Mouse (Mus musculus) embryonic facial prominence, embryonic 14.5 days (tissue): Measurements from ENCODE around the gene Rcan3. TPM values are rescaled to one million over a fixed set of nuclear protein-coding genes. Genes with fewer than 3 reads are reported as not detected.
A peak's percentile ranks its signal among the peaks of the same experiment; 100 is the strongest.

Experiments used
- ATAC-seq: fragments of 200-750 bp; cut with Nextera tagmentation; 2 replicates; pipeline ENCODE4 v1.8.0; 2017; ENCODE audit warnings: low read depth, moderate number of reproducible peaks, moderate TSS enrichment
- DNase-seq: peaks from one replicate; pipeline ENCODE4 v3.0.0-alpha.2; 2015; ENCODE audit warnings: low spot score
- H3K27ac ChIP-seq: fragments of 300-500 bp; sonication (generic); replicated peaks from 2 replicates; pipeline ENCODE4 v1.5.1; 2014; ENCODE audit warnings: low read depth, mild to moderate bottlenecking, low read length, moderate library complexity
- H3K27me3 ChIP-seq: fragments of 300-500 bp; sonication (generic); replicated peaks from 2 replicates; pipeline ENCODE4 v1.6.1; 2014; ENCODE audit warnings: low read length; ENCODE audit not compliant: control insufficient read depth, insufficient read depth
- H3K36me3 ChIP-seq: fragments of 300-500 bp; sonication (generic); 2 replicates; pipeline ENCODE4 v1.6.1; 2014; ENCODE audit warnings: low read length, mixed read lengths; ENCODE audit not compliant: control insufficient read depth, insufficient read depth
- H3K4me1 ChIP-seq: fragments of 300-500 bp; sonication (generic); 2 replicates; pipeline ENCODE4 v1.6.1; 2014; ENCODE audit warnings: antibody characterized with exemption, low read length; ENCODE audit not compliant: control insufficient read depth, insufficient read depth
- H3K4me2 ChIP-seq: fragments of 300-500 bp; sonication (generic); 2 replicates; pipeline ENCODE4 v1.6.1; 2014; ENCODE audit warnings: low read depth, mild to moderate bottlenecking, low read length, moderate library complexity, mixed read lengths
- H3K4me3 ChIP-seq: fragments of 300-500 bp; sonication (generic); 2 replicates; pipeline ENCODE4 v1.5.1; 2014; ENCODE audit warnings: low read depth, mild to moderate bottlenecking, low read length
- H3K9ac ChIP-seq: fragments of 300-500 bp; sonication (generic); 2 replicates; pipeline ENCODE4 v1.6.1; 2014; ENCODE audit warnings: low read depth, mild to moderate bottlenecking, low read length, moderate library complexity, mixed read lengths
- H3K9me3 ChIP-seq: fragments of 300-500 bp; sonication (generic); 2 replicates; pipeline ENCODE4 v1.6.1; 2016; ENCODE audit warnings: low read length; ENCODE audit not compliant: control insufficient read depth
- WGBS: fragments of 180-500 bp; shearing (Covaris S2); extraction: QIAGEN DNeasy Blood & Tissue Kit; methylation state at CpG from one replicate; pipeline ENCODE4 v1.1.7; 2014; 5-methylcytosine and 5-hydroxymethylcytosine counted together
- microRNA counts: library from miRNA; unstranded; fragments of <30 nt; microRNA quantifications from one replicate; lab custom pipeline; 2017
- microRNA-seq: library from miRNA; unstranded; fragments of <30 nt; microRNA quantifications from one replicate; pipeline ENCODE4, GENCODE M21; 2016; ENCODE audit warnings: borderline number of aligned reads
- polyA plus RNA-seq: library from polyadenylated mRNA; unstranded; fragments of >200 nt; fragmentation: Nextera tagmentation; extraction: Ambion mirVana; gene quantifications from 2 replicates; pipeline ENCODE4 v1.2.1, GENCODE M21; 2014

The Rcan3 gene
- polyA plus RNA-seq, 1 experiment from 2014 or later: 12.7 TPM

DNA sequence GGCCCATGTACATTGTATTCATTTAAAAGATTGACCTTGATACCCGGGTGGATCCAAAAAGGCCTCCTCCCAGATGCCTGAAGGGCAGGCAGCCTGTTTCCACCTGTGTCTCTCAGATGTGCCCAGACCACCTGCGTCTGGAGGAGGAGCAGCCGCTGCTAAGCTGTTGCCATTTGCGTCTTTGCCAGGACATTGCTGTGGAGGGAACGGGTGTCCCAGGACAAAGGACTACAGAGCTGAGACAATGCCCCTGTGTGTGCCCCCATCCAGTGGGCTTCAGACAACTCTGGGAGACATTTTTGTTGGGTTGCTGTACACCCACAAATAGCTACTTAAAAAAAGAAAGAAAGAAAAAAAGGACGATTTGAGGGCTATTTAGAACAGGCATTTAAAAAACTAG, 70.8 kb downstream of the Rcan3 start:
- Histone ChIP-seq H3K9me3 (no peaks in the 10 kb centered on the region), H3K27me3 (no peaks in the 10 kb centered on the region), H3K4me2 (no peak overlapping the region), H3K9ac (no peak overlapping the region), H3K4me3 (no peak overlapping the region), H3K36me3 (no peaks in the 10 kb centered on the region), H3K27ac (no peak overlapping the region), H3K4me1 (no peaks in the 10 kb centered on the region)
- DNase-seq (no peak), ATAC-seq (no peak)
- WGBS: 18% methylated on average over 6 of the region's 6 CpGs

MicroRNAs encoded within 50 kb of the gene (microRNA counts, 519-probe panel; counts per million panel counts)
- microRNA mmu-miR-700 (lab: Ali Mortazavi, UCI): 1,997 counts per million, percentile 19 among the panel's probes with 10 or more counts

Small RNA genes within 50 kb of the gene (microRNA-seq; reads per million reads assigned to microRNA genes)
- 196 reads per million, percentile 59 among the genes with 10 or more reads in this experiment for gene Mir700

Other genes starting within 250 kb of the Rcan3 start
- gene Clic4, start 161.0 kb downstream of the Rcan3 start, polyA plus RNA-seq: 97.5 and 100 TPM in 2 replicates
- 159 and 163 TPM in 2 replicates for gene Srrm1, start 80.5 kb downstream of the Rcan3 start, polyA plus RNA-seq
- gene Ncmap, start 35.6 kb downstream of the Rcan3 start, polyA plus RNA-seq: 6.8 and 7.7 TPM in 2 replicates
- gene Stpg1, start 60.9 kb upstream of the Rcan3 start, polyA plus RNA-seq: 0.65 TPM in 1 of 2 replicates, not detected in the other
- gene Nipal3, start 61.2 kb upstream of the Rcan3 start, polyA plus RNA-seq: 2.9 and 3.0 TPM in 2 replicates
- 13.3 and 21.3 TPM in 2 replicates for gene Grhl3, start 139.8 kb upstream of the Rcan3 start, polyA plus RNA-seq